Mouse (Mus musculus): Measurements from ENCODE around the gene Zkscan17. TPM values are rescaled to one million over a fixed set of nuclear protein-coding genes. Genes with fewer than 3 reads are reported as not detected.
"Not testable (repeated sequence)": the region's sequence is repeated elsewhere in the genome, so short reads cannot be mapped to it uniquely, and the experiment has no call there.

Gene Zkscan17
- 19.9 and 22.8 TPM in 2 replicates for total RNA-seq (2021)
- long read RNA-seq, experiment 1, full-length matches to known transcripts, result 7 of 21 reads
- long read RNA-seq, experiment 1, partial matches to known transcripts, result 5 of 21 reads
- long read RNA-seq, experiment 1, other reads (novel, unspliced or antisense), result 9 of 21 reads
- long read RNA-seq, experiment 2, full-length matches to known transcripts, result 5 of 21 reads
- long read RNA-seq, experiment 2, partial matches to known transcripts, result 11 of 21 reads
- long read RNA-seq, experiment 2, other reads (novel, unspliced or antisense), result 5 of 21 reads

GRCm38 (mm10) chr11:59526472-59527080, at the start of gene Zkscan17:
Zkscan17 (minus strand) TSS chr11:59526751.
- peak; percentile 65 for DNase-seq

GRCm38 (mm10) chr11:59576135-59576534, 49.6 kb upstream of the Zkscan17 start, which contains the start of gene Olfr222:
Olfr222 (minus strand) TSS chr11:59576235.
- not testable (repeated sequence) for DNase-seq

- DNase-seq, result peak; percentile 48
These were observed 49.2 kb upstream of the Zkscan17 start for GRCm38 (mm10) chr11:59575726-59576125.

DNA sequence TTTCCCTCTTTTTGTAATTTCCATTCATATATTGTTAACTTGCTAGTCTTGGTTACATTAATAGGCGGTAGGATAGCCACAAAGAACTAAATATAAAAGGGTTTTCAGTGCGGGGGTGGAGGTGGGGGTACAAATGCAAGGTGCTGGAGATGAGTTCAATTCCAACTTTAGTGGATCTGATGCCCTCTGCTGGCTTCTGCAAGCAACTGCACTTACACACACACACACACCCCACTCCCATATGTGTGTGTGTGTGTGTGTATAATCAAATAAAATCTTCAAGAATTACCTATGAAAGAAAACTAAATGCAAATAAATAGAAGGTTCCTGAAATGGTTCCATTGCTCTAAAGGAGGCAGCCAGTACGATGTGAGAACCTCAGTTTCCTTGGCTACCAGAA, 42.8 kb upstream of the Zkscan17 start:
- no peak for DNase-seq

- no peak for DNase-seq
These were observed 36.3 kb upstream of the Zkscan17 start for GRCm38 (mm10) chr11:59562837-59563236.

- no peak for DNase-seq
These were observed 35.8 kb upstream of the Zkscan17 start for GRCm38 (mm10) chr11:59562336-59562735.

DNA sequence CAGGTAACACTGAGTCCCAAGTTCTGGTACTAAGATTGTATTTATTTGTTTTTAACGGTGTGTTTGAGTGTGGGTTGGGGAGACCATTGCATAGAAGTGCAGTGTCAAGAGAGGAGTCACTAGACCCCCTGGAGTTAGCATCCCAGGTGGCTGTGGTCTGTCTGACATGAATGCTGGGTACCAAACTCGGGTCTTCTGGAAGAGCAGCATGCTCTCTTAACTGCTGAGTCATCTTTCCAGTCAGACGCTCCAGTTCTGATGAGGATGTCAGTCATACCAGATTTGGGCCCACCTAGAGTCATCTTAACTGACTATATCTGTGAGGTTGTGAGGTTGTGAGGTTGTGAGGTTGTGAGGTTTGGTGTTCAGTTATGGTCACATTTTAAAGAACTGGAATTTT, 34.4 kb upstream of the Zkscan17 start:
- DNase-seq, result no peak

DNA sequence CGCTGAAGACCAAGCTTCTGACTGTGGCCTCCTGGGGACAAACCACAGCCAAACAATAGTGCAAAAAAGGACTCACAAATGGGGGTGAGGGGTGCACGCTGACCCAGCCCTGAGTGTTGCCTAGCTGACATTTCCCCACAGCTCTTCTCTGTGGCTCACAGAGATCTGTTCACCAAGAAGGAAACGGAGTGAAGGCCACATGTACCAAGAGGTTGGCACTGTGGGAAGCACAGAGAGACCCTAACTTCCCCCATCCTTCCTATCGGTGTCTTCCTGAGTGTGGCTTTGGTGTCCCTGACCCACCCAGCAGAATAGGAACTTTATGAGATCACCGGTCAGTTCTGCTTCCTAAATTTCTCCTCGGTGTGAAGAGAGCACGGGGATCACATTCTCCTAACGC, 28.0 kb upstream of the Zkscan17 start:
- no peak for DNase-seq

DNA sequence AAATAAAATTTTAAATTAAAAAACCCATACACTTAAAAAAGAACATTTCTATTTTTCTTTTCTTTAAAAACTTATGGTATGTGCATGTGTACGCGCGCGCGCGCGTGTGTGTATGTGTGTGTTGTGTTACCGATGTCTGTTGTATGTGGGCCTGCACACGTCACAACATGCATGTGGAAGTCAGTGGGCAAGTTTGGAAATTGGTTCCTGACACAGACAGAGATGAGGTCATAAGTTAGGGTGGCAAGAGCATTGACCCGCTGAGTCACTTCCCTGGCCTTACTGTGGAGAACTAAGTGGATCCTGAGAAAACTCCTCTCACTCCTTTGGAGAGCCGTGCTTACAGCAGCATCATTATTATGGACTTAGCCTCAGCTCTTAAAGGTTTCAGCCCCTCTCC, 27.6 kb upstream of the Zkscan17 start:
- no peak for DNase-seq

- no peak for DNase-seq
These were observed 17.5 kb upstream of the Zkscan17 start for GRCm38 (mm10) chr11:59544005-59544404.

GRCm38 (mm10) chr11:59543376-59543775, 16.8 kb upstream of the Zkscan17 start:
- DNase-seq, result no peak

DNA sequence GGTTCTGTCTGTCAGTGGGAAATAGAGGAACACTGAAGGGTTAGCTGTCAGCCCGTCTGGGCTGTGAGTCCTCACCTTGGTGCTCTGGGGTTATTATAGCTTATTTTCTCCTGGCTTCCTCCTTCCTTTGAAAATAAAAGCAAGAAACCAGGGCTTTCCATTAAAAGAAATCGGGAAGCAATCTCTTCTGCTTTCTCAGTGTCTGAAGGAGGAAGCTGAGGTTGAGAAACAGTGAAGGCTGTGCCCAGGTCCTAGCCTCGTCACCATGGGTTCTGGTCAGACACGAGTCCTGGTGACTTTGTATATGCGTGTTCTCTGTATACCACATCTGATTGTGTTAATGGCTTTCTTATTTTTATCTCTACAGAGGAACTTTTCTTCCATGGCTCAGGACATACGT, 15.9 kb upstream of the Zkscan17 start:
- DNase-seq, result no peak

DNA sequence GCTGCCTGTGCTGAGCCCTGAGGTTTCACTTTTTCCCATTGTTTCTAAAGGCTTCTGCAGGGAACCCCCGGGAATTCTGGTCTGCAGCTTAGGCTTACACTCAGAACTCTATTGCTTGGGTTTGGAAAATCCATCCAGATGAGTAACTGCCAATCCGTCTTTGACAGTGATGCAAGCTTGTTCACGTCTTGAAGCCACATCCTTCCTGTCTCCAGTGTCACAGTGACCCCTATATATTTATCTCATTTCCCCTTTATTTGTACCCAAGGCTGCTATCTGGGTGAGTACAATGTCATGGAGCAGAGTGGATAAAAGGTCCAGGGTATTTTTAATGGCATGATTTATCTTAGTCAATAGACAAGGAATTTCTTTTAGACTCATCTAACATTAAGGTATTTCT, 14.8 kb upstream of the Zkscan17 start, which contains the start of gene Nlrp3:
TSS of gene Nlrp3 (plus strand) at position 245 of the 400 bp plus-strand sequence.
- DNase-seq, result no peak

- DNase-seq, result no peak
These were observed 13.6 kb upstream of the Zkscan17 start for GRCm38 (mm10) chr11:59540123-59540522.

DNA sequence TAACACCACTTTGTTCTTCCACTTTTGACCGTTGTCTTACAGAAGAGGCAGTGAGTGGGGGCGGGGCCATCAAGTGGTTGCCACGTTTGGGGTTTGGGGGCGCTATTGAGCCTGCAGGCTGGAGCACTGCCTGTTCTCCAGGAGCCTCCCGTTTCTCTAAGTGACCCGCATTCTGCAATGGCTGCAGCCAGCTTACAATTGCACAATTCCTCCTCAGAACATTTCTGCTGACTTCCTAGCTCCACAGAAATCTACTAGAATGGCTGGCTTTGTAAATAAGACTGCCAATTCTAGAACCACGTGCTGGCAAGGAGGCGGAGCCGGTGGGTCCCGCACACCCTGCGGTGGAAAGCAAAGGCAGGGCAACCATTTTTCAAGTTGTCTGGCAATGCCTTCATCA, 11.8 kb upstream of the Zkscan17 start:
- peak; percentile 76 for DNase-seq

GRCm38 (mm10) chr11:59537218-59538130, 10.9 kb upstream of the Zkscan17 start:
- peak; percentile 50 for DNase-seq

DNA sequence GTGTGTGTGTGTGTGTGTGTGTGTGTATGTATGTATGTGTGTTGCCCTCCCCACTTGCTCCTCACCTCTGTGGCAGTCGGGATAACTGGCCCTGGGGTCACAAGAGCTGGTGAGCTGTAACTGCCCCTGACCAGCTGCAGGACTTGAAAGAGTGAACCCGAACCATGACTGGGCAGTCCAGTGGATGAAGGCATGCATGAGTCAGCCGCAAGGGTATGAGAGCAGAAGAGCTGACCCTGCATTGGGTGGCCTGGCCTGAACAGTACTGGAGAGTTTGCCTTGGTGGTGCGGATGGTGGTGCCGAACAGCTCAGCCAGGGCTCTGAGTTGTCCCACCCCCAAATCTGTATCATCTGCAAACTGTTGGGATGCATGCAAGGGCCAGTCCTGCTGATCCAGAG, 5.0 kb upstream of the Zkscan17 start:
- DNase-seq, result no peak

DNA sequence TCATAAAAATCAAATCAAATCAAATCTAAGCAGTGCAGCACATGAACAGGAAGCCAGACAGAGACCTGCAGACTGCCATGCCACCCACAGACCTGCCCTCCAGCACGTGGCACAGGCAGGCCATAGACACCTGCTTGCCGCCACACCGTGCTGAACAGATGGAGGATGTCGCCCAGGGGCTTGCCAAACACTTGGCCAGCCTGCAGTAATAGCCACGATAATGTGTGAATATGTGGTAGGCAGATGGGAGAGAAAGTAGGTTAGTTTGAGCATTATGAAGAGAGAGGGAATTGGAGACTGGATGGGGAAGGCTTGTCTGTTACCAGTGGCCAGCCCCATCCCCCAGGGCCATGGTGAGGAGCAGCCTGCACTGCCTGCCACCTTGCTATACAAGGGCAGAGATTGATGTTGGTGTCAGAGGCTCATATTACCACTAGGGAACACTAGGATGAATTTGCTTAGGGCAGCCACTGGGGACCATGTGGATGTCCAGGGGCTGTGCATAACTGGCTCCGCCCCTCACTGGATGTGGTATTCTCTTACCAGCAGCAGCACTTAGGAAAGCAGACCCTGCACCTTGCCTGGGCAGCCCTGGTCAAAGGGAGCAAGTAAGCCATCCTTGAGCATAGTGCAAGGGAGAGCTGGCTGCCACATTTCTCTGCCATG, 4.5 kb upstream of the Zkscan17 start:
- DNase-seq, result no peak

- DNase-seq, result no peak
These were observed 3.7 kb upstream of the Zkscan17 start for GRCm38 (mm10) chr11:59530221-59530620.

- peak; percentile 87 for DNase-seq
These were observed 1.3 kb downstream of the Zkscan17 start for GRCm38 (mm10) chr11:59525237-59525636.

- DNase-seq, result no peak
These were observed 2.4 kb downstream of the Zkscan17 start for GRCm38 (mm10) chr11:59524150-59524549.
